Mouse (Mus musculus) lung, adult 2 months (tissue): ENCODE data around the gene Utrn. TPM values are rescaled to one million over a fixed set of nuclear protein-coding genes. Genes with fewer than 3 reads are reported as not detected.

Experiments used
- DNase-seq: peaks from one replicate; pipeline ENCODE4 v3.0.0; 2022
- H3K4me1 ChIP-seq: fragments of 200-500 bp; 2 replicates; pipeline ENCODE4 v1.6.1; 2011; ENCODE audit warnings: low read length; ENCODE audit not compliant: control insufficient read depth, insufficient read depth
- H3K4me3 ChIP-seq: fragments of 200-500 bp; replicated peaks from 2 replicates; pipeline ENCODE3; 2011; ENCODE audit warnings: low read depth, mild to moderate bottlenecking, control low read depth, low read length; ENCODE audit errors: extremely low read depth
- CTCF ChIP-seq: fragments of 200-500 bp; IDR thresholded peaks from 2 replicates; pipeline ENCODE4 v1.5.1; 2011; ENCODE audit warnings: mild to moderate bottlenecking, low read length, control low read depth; ENCODE audit not compliant: insufficient read depth
- POLR2A ChIP-seq: fragments of 200-500 bp; IDR thresholded peaks from 2 replicates; pipeline ENCODE4 v1.6.1; 2011; ENCODE audit warnings: low read depth, mild to moderate bottlenecking, control low read depth, low read length, borderline replicate concordance; ENCODE audit errors: extremely low read depth
- WGBS: fragments of 180-500 bp; shearing (Covaris S2); methylation state at CpG from one replicate; pipeline ENCODE4 v1.1.7; 2018; 5-methylcytosine and 5-hydroxymethylcytosine counted together
- polyA plus RNA-seq: library from polyadenylated mRNA; depleted of rRNA; stranded (reverse); fragments of >200 nt; gene quantifications from 2 replicates; pipeline ENCODE4 v1.2.3, GENCODE M21; 2012

Utrn gene
- polyA plus RNA-seq, 1 experiment = 59.1 TPM

DNA sequence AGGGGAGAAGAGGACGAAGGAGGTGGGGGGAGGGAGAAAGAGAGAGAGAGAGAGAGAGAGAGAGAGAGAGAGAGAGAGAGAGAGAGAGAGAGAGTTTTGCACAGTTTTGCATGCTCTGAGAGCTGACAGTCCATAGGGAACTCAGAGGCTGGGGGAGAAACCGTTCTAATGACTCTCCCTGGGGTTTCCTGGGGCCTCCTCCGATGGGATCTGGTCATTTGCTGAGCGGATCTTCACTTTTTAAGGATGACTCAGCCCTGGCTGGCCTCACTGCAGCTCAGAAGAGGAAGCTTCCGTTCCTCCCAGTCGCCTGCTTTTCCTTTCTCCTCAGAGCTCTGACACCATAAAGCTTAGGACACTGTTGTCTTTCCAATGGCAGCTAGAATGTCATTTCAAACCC is 295.6 kb downstream of the Utrn start:
- Histone ChIP-seq H3K4me1 (peaks cover 2% of the 10 kb centered on the region; the same call in 1 of the 2 replicates), H3K4me3 (no peak overlapping the region)
- WGBS = 17% methylated on average over 6 of the region's 6 CpGs
- TF ChIP-seq POLR2A = no peak
- no peak for TF ChIP-seq CTCF
- DNase-seq = no peak

DNA sequence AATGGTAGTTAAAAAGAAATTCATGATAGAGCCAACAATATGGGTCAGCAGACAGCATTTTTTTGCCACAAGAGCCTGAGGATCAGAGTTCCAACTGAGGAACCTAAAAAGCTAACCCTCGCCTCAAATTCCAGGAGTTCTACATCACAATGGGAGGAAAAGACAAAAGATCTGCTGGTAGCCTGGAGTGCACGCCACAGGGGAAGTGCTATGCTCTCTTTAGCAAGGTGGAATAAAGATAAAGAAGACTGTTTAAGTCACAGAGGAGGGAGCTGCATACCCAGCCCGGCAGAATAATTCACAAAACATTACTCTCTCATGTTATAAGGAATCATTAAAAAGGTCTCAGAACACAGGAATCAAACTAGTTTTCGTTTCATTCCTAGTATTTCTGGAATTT is 296.4 kb downstream of the Utrn start:
- 46% methylated on average over 4 of the region's 4 CpGs for WGBS
- H3K4me1 ChIP-seq = peaks cover 2% of the 10 kb centered on the region; the same call in 1 of the 2 replicates
- TF ChIP-seq CTCF (no peak), POLR2A (no peak)
- no peak overlapping the region for H3K4me3 ChIP-seq
- DNase-seq = no peak

DNA sequence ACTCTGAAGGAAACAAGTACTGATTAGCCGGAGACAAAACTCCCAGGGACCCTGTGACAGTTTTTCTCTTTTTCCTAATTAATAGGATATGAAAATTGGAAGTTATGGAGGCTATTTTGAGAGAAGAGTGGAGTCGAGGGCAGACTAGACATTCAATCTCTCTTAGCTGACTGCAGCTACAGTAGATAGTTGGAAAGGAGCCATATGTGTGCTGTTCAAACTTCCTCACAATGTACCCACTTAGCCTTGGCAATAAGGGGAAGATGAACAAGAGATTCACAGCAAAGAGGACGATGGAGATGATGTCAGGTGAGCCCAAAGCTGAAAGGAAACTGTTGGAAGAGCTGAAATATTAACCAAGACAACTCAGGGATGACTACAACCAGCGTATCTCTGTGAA is 304.7 kb downstream of the Utrn start:
- 50% methylated on average over 4 of the region's 4 CpGs for WGBS
- H3K4me3 ChIP-seq = no peak overlapping the region
- TF ChIP-seq CTCF (no peak), POLR2A (no peak)
- H3K4me1 ChIP-seq = no peaks in the 10 kb centered on the region; the same call in 1 of the 2 replicates
- no peak for DNase-seq

DNA sequence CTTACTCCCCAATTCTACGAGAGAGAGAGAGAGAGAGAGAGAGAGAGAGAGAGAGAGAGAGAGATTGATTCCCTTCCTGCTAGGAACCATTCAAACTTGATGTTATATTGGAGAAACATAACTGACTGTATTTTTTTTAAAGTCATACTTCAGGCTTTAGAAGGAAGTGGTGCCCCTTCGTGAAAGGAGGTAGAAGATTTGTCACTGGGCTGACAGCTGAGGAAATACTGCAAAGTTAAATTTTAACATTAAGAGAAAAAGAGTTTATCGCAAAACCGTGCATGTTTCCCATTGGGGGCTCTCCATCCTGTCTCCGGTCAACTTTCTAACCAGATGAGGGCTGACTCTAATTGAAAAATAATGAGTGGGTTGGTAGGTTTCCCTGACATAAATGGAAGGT is 310.4 kb downstream of the Utrn start:
- Histone ChIP-seq H3K4me1 (no peaks in the 10 kb centered on the region), H3K4me3 (no peak overlapping the region)
- WGBS = 52% methylated on average over 5 of the region's 5 CpGs
- no peak for TF ChIP-seq POLR2A
- no peak for TF ChIP-seq CTCF
- no peak for DNase-seq

DNA sequence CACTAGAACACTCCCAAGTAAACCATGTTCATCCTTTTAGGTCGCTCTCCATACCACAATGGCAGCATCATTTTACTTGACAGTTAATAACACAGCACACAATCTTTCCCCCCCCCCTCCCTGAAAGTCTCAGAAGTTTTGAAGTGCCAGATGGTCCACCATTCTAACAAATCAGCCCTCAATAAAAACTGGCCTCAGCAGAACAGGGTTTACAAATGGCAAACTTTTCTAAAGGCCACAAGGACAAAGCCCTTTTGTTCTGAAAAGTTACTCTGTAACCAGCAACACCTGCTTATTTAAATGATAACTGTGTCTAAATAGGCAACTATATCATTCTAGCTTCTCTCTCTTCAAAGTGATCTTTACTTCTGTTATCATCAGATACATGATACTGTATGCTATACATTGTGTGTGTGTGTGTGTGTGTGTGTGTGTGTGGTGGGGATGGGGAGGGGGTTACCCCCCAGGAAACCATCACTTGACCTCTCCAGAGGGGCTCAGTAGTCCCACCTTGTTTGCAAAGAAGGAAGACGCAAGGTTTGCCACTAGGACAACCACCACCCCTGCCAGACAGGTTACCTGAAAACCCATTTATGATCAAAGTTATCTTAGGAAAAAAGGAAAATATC is 315.0 kb downstream of the Utrn start:
- H3K4me3 ChIP-seq = no peak overlapping the region
- no peaks in the 10 kb centered on the region for H3K4me1 ChIP-seq
- WGBS = 88% methylated on average over 2 of the region's 2 CpGs
- no peak for DNase-seq
- no peak for TF ChIP-seq CTCF

DNA sequence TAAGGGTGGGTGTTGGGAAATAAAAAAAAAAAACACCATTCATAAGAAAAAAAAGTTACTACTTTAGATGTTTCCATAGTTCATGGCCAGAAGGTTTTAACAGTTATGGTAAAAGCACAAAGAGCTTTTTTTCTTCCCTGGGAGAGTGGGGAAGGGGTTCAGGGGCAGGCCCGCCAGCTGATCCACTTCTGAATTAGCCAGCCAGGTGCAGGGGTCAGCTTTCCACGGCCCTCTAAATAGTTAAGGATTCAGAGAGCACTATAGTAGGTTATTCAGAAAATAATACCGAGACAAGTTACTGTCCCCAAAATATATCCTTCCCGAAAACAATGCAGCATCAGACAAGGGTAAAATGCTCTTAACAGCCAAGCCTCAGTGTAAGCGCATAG is 316.3 kb downstream of the Utrn start:
- 85% methylated on average over 5 of the region's 5 CpGs for WGBS
- DNase-seq = no peak
- TF ChIP-seq CTCF = no peak
- no peak for TF ChIP-seq POLR2A
- peaks cover 4% of the 10 kb centered on the region; the same call in 1 of the 2 replicates for H3K4me1 ChIP-seq
- H3K4me3 ChIP-seq = no peak overlapping the region

DNA sequence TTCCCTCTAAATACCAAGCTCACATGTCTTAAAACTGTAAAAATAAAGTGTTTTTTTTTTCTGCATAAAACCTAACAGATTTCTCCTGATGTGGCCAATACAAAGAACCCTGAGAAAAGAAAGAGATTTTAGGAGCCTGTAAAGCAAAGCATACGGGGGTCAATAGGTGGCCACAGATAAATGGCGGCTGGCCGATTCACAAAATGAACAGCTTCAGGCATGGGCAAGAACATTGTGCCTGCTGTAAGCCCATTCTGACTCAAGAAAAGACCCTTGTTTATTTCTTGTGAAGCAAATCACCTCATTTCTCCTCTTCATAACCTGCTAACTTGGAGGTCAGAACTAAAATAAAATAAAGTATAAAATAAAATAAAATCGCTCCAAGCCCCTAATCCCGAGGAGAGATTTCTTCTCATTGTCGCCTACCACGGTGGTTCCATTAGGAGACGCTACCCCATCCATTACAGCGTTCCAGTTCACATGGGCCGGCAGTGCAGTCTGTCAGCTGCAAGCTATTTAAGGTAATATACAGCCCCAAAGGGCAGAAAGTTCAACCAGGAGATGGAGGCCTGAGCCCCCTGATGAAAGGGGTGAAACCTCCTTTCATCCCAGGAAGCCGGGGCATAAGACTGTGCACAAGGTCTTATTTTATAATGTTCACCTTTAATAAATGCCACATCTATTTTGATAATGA is 316.8 kb downstream of the Utrn start:
- H3K4me1 ChIP-seq = peaks cover 4% of the 10 kb centered on the region; the same call in 1 of the 2 replicates
- H3K4me3 ChIP-seq = no peak overlapping the region
- DNase-seq = no peak
- 86% methylated on average over 11 of the region's 11 CpGs for WGBS
- TF ChIP-seq POLR2A (no peak), CTCF (no peak)

DNA sequence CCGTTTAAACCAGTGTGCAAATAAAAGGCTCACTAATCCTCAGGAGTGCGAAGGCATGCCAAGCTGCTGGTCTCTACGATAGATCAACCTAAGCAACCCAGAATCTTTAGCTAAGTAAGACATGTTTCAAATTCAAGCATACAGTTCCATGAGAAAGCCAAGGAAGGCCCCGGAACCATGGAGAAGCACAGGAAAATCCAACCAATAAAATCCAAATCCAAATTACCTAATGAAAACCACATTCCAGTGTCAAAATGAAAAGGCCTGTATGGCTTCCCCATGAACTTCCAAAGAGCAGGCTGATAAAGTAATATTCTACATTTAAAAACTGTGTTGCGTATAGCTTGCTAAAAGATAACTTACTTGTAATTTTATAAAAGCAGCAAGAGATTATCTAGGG is 317.4 kb downstream of the Utrn start:
- 89% methylated on average over 5 of the region's 5 CpGs for WGBS
- DNase-seq = no peak
- H3K4me3 ChIP-seq = no peak overlapping the region
- TF ChIP-seq POLR2A = no peak
- no peak for TF ChIP-seq CTCF
- peaks cover 6% of the 10 kb centered on the region; the same call in 1 of the 2 replicates for H3K4me1 ChIP-seq

DNA sequence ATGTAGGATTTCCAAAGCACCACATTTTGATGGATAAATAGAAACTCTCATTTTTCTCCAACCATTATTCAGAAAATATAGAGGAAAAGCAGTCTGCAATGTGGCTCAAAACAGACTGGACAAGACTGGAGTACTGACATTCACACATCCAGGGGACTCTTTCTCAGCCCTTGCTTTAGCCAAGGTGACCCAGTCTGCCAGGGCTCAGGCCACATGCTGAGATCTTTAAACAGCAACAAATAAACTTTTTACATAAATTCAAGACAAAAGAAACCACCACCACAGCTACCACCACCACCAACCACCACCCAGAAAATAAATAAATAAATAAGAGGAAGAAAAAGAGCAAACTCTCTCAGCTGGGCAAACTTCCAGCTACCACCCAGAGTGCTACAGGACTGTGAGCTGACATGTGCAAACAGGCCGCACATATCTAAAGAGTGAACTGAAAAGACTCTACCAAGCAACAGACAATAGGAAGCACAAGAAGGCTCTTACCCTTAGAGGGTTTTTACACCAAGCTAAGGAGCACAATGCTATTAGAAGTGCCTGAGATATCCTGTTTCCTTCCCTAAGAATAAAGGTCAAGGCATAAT is 319.1 kb downstream of the Utrn start:
- DNase-seq = no peak
- 30% methylated on average over 1 of the region's 1 CpGs for WGBS
- peaks cover 9% of the 10 kb centered on the region for H3K4me1 ChIP-seq
- H3K4me3 ChIP-seq = no peak overlapping the region
- TF ChIP-seq CTCF (no peak), POLR2A (no peak)

DNA sequence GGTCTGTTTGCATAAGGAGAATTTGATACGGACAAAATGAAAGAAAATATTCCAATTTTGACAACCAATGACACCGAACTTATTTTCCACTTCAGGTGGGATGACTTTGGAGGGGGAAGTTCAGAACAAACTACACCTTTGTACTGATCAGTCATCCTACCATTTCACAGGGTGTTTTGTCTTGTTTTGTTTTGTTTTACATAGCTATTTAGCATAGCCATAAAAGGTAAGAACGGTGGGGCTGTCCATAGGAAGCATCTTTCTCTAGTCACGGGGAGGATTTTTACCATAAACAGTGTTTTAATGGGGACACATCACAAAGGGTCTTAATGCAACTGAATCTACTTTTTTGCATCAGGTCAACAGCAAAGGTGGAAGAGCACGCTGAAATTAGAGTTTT is 319.9 kb downstream of the Utrn start:
- TF ChIP-seq CTCF (no peak), POLR2A (no peak)
- Histone ChIP-seq H3K4me3 (no peak overlapping the region), H3K4me1 (peaks cover 9% of the 10 kb centered on the region)
- WGBS = 42% methylated on average over 5 of the region's 5 CpGs
- DNase-seq = no peak
